Mouse (Mus musculus) forebrain, embryonic 10.5 days (tissue): Measurements from ENCODE around the gene Med13. TPM values are rescaled to one million over a fixed set of nuclear protein-coding genes. Genes with fewer than 3 reads are reported as not detected.
A peak's percentile ranks its signal among the peaks of the same experiment; 100 is the strongest.

ENCODE experiments used
- DNase-seq: peaks from one replicate; pipeline ENCODE4 v3.0.0-alpha.2; 2017; ENCODE audit warnings: low spot score; ENCODE audit errors: extremely low spot score
- H3K27ac ChIP-seq: fragments of 300-500 bp; sonication (generic); 2 replicates; pipeline ENCODE4 v1.5.1; 2016; ENCODE audit warnings: mild to moderate bottlenecking
- H3K27me3 ChIP-seq: fragments of 300-500 bp; sonication (generic); 2 replicates; pipeline ENCODE4 v1.6.1; 2016; ENCODE audit warnings: mild to moderate bottlenecking; ENCODE audit not compliant: poor library complexity, severe bottlenecking
- H3K36me3 ChIP-seq: fragments of 300-500 bp; sonication (generic); replicated peaks from 2 replicates; pipeline ENCODE4 v1.6.1; 2016; ENCODE audit warnings: mild to moderate bottlenecking, moderate library complexity
- H3K4me1 ChIP-seq: fragments of 300-500 bp; sonication (generic); 2 replicates; pipeline ENCODE4 v1.6.1; 2016
- H3K4me3 ChIP-seq: fragments of 300-500 bp; sonication (generic); 2 replicates; pipeline ENCODE4 v1.5.1; 2016; ENCODE audit warnings: mild to moderate bottlenecking, moderate library complexity
- H3K9me3 ChIP-seq: fragments of 300-500 bp; sonication (generic); 2 replicates; pipeline ENCODE4 v1.6.1; 2016; ENCODE audit warnings: mild to moderate bottlenecking, moderate library complexity
- WGBS: fragments of 180-500 bp; shearing (Covaris S2); methylation state at CpG from one replicate; pipeline ENCODE4 v1.1.7; 2016; 5-methylcytosine and 5-hydroxymethylcytosine counted together
- polyA plus RNA-seq: library from polyadenylated mRNA; unstranded; fragments of >200 nt; fragmentation: Nextera tagmentation; extraction: Ambion mirVana; gene quantifications from 2 replicates; pipeline ENCODE4 v1.2.1, GENCODE M21; 2016

The Med13 gene
- polyA plus RNA-seq, 1 experiment from 2014 or later = 7.5 TPM

- H3K36me3 ChIP-seq = no peaks in the 10 kb centered on the region
Observed at GRCm38 (mm10) chr11:86369860-86370259, 12.5 kb upstream of the Med13 start.

DNA sequence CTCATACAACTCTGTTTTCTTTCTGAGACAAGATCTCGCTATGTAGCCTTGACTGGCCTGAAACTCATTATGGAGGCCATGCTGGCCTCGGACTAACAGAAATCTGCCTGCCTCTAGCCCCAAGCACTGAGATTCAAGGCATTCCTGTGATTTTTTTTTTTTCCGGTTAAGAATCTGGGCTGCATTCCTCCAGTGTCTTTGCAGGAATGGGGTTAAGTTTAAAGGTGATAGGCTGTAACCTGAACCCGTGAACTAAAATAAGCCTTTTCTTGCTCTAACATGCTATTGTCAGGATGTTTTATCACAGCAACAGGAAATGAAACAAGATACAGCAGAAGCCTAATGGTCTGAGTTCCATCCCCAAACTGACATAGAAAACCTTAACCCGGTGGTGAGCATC is 11.6 kb upstream of the Med13 start:
- no peak overlapping the region for H3K4me3 ChIP-seq
- no peak for DNase-seq

More at GRCm38 (mm10) chr11:86369860-86370259, 12.5 kb upstream of the Med13 start:
- no peaks in the 10 kb centered on the region for H3K9me3 ChIP-seq
- DNase-seq = no peak
- H3K4me1 ChIP-seq = no peaks in the 10 kb centered on the region
- 88% methylated on average over 5 of the region's 5 CpGs for WGBS
- no peak overlapping the region for H3K27ac ChIP-seq
- no peaks in the 10 kb centered on the region for H3K27me3 ChIP-seq
- no peak overlapping the region for H3K4me3 ChIP-seq

GRCm38 (mm10) chr11:86364709-86365452 is 7.5 kb upstream of the Med13 start:
- no peaks in the 10 kb centered on the region for H3K4me1 ChIP-seq
- H3K9me3 ChIP-seq = no peaks in the 10 kb centered on the region
- H3K27ac ChIP-seq = no peak overlapping the region
- no peaks in the 10 kb centered on the region for H3K36me3 ChIP-seq
- H3K4me3 ChIP-seq = no peak overlapping the region
- 83% methylated on average over 5 of the region's 5 CpGs for WGBS
- no peak for DNase-seq
- H3K27me3 ChIP-seq = no peaks in the 10 kb centered on the region

More for the DNA sequence above, 11.6 kb upstream of the Med13 start:
- Histone ChIP-seq H3K27me3 (no peaks in the 10 kb centered on the region), H3K36me3 (no peaks in the 10 kb centered on the region), H3K4me1 (no peaks in the 10 kb centered on the region), H3K27ac (no peak overlapping the region), H3K9me3 (no peaks in the 10 kb centered on the region)
- WGBS = 57% methylated on average over 5 of the region's 5 CpGs

GRCm38 (mm10) chr11:86357984-86358528 is 654 bp upstream of the Med13 start:
- Histone ChIP-seq H3K27ac (peak overlapping the region; percentile 98), H3K36me3 (peaks cover 23% of the 10 kb centered on the region), H3K9me3 (no peaks in the 10 kb centered on the region), H3K27me3 (0 out of 2 replicates have a peak, but pooled peaks cover 6% of the 10 kb centered on the region), H3K4me1 (peaks cover 31% of the 10 kb centered on the region), H3K4me3 (peak overlapping the region; percentile 95)
- peak; percentile 99 for DNase-seq
- under 1% methylated on average over 45 of the region's 45 CpGs for WGBS

GRCm38 (mm10) chr11:86356007-86356853 is 1.2 kb downstream of the Med13 start:
- DNase-seq = no peak
- 35% methylated on average over 13 of the region's 13 CpGs for WGBS
- Histone ChIP-seq H3K4me1 (peaks cover 32% of the 10 kb centered on the region), H3K4me3 (peak overlapping the region; percentile 95), H3K9me3 (no peaks in the 10 kb centered on the region), H3K27me3 (0 out of 2 replicates have a peak, but pooled peaks cover 6% of the 10 kb centered on the region), H3K27ac (peak overlapping the region; percentile 98), H3K36me3 (peaks cover 33% of the 10 kb centered on the region)

GRCm38 (mm10) chr11:86353586-86353985 is 3.8 kb downstream of the Med13 start:
- DNase-seq = no peak
- no peak overlapping the region for H3K4me3 ChIP-seq
- peaks cover 32% of the 10 kb centered on the region for H3K4me1 ChIP-seq
- no peaks in the 10 kb centered on the region for H3K9me3 ChIP-seq
- H3K27ac ChIP-seq = no peak overlapping the region
- H3K36me3 ChIP-seq = peaks cover 33% of the 10 kb centered on the region
- 88% methylated on average over 3 of the region's 3 CpGs for WGBS
- no peaks in the 10 kb centered on the region for H3K27me3 ChIP-seq

DNA sequence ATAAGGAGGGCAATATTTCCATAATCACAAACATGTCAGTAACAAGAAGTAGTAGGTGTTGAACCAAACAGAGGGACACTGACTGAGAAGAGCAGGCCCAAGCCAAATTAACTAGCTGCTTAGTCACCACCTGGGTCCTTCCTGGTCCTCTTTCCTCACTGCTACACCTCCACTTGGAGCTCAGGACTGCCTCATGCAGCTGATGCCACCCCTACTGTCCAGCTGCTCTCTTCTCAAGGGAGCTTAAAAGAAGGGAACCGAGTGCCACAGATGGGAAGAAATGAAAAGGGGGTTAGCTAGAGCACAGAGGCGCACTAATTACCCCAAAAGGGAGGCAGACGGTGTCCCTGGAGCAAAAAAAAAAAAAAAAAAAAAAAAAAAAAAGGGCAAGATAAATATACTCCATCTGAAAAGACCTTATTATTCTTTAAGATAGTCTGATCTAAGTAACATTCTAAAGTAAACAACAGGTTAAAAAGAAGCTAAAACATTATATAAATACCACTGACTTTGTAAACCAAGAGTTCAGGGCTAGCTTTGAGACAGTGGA is 5.6 kb downstream of the Med13 start:
- H3K4me3 ChIP-seq = no peak overlapping the region
- peaks cover 32% of the 10 kb centered on the region for H3K4me1 ChIP-seq
- H3K27ac ChIP-seq = no peak overlapping the region
- DNase-seq = no peak
- H3K36me3 ChIP-seq = peaks cover 33% of the 10 kb centered on the region
- H3K27me3 ChIP-seq = no peaks in the 10 kb centered on the region
- WGBS = 77% methylated on average over 3 of the region's 3 CpGs
- H3K9me3 ChIP-seq = no peaks in the 10 kb centered on the region

DNA sequence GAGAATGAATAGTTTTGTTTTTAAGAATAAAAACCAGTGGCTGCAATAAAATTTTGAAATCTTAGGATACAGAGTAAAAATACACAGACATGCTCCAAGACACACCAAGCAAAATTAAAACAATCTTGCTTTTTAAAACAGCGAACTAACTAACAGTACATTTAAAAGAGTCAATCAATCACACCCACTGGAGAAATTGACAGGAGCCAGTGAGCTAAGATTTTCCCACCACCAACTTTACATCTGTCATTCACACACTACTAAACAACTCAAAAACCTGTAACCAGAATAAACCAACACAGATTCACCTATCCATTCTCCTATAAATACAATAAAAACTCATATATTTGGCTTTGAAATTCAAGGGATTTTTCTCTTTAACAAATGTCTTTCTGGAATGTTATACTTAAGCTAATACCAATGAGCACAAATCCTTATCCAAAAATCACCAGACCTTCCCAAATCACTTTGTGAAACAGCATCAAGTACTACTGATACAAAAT is 6.7 kb downstream of the Med13 start:
- 95% methylated on average over 1 of the region's 1 CpGs for WGBS
- no peaks in the 10 kb centered on the region for H3K9me3 ChIP-seq
- H3K27me3 ChIP-seq = no peaks in the 10 kb centered on the region
- H3K36me3 ChIP-seq = peaks cover 44% of the 10 kb centered on the region
- H3K27ac ChIP-seq = no peak overlapping the region
- DNase-seq = no peak
- H3K4me1 ChIP-seq = peaks cover 24% of the 10 kb centered on the region
- H3K4me3 ChIP-seq = no peak overlapping the region

DNA sequence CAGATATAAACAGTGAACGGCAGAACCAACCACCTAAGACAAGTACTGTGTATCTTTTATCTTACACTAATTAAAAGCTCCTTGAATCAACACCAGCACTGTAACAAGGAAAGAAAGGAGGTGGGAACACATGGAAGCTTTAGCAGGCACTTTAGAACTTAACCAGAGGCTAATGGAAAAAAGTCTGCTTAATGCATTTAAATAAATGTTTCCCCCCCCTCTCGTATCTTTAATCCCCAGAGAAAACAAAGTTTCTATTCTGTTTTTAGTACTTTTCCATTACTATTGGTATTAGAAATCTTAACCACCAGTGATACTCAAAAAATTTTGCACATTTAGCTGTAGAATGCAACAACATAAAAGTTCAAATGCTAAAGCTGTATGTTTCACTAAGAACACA is 8.1 kb downstream of the Med13 start:
- no peak for DNase-seq
- 81% methylated on average over 2 of the region's 2 CpGs for WGBS
- Histone ChIP-seq H3K9me3 (no peaks in the 10 kb centered on the region), H3K36me3 (peaks cover 48% of the 10 kb centered on the region), H3K27me3 (no peaks in the 10 kb centered on the region), H3K27ac (no peak overlapping the region), H3K4me3 (no peak overlapping the region), H3K4me1 (peaks cover 12% of the 10 kb centered on the region; the same call in 1 of the 2 replicates)

DNA sequence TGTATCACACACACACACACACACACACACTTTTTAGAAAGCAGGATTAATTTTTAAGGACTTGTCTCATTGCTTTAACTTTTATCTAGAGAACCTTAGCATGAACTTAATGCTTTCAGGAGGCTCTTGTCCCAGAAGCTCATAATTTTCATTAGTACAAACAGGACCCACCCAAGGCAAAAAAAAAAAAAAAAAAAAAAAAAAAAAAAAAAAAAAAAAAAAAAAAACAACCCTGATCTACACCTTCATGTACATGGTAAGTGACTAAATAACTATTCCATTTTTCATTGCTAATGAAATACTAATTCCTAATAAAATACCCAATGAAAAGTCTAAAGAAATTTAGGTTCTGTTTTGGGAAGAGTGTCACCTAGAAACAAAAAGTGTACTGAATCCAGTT is 8.5 kb downstream of the Med13 start:
- H3K27me3 ChIP-seq = no peaks in the 10 kb centered on the region
- no peak overlapping the region for H3K4me3 ChIP-seq
- H3K36me3 ChIP-seq = peaks cover 48% of the 10 kb centered on the region
- H3K9me3 ChIP-seq = no peaks in the 10 kb centered on the region
- H3K27ac ChIP-seq = no peak overlapping the region
- DNase-seq = no peak
- 0 out of 2 replicates have a peak, but pooled peaks cover 8% of the 10 kb centered on the region for H3K4me1 ChIP-seq

- no peaks in the 10 kb centered on the region for H3K27me3 ChIP-seq
- H3K9me3 ChIP-seq = no peaks in the 10 kb centered on the region
- WGBS = 91% methylated on average over 5 of the region's 5 CpGs
- no peaks in the 10 kb centered on the region for H3K4me1 ChIP-seq
- no peak for DNase-seq
- H3K4me3 ChIP-seq = no peak overlapping the region
- H3K36me3 ChIP-seq = peaks cover 46% of the 10 kb centered on the region
- no peak overlapping the region for H3K27ac ChIP-seq
Observed at GRCm38 (mm10) chr11:86347387-86348122, 9.8 kb downstream of the Med13 start.

DNA sequence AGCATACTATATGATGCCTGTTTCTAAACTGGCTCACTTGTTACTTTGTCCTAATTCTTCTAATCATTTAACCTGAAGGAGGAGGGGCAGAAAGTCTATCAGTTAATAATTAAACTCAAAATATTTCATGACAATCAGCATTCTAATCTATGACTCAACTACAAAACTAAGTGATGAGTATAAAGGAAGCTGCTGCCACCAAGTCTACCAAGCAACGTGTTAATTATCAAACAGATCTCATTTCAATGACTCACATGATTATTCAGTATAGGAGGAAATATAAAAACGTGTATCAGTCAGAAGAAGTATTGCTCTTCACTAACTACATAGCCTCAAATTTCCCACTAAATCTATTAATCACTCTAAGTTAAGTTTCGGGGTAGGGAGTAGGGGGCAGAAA is 10.9 kb downstream of the Med13 start:
- H3K36me3 ChIP-seq = peaks cover 52% of the 10 kb centered on the region
- no peaks in the 10 kb centered on the region for H3K27me3 ChIP-seq
- no peak for DNase-seq
- no peaks in the 10 kb centered on the region for H3K9me3 ChIP-seq
- H3K27ac ChIP-seq = no peak overlapping the region
- WGBS = 89% methylated on average over 3 of the region's 3 CpGs
- H3K4me1 ChIP-seq = no peaks in the 10 kb centered on the region
- no peak overlapping the region for H3K4me3 ChIP-seq
